Mouse (Mus musculus) embryonic facial prominence, embryonic 13.5 days (tissue): ENCODE results near the gene Sapcd1. TPM values are rescaled to one million over a fixed set of nuclear protein-coding genes. Genes with fewer than 3 reads are reported as not detected.
A peak's percentile ranks its signal among the peaks of the same experiment; 100 is the strongest.

ENCODE experiments used
- ATAC-seq: fragments of 200-750 bp; cut with Nextera tagmentation; 2 replicates; pipeline ENCODE4 v1.8.0; 2017; ENCODE audit warnings: low read depth; ENCODE audit not compliant: insufficient number of reproducible peaks, insufficient read depth, low FRiP score, low TSS enrichment
- H3K27ac ChIP-seq: fragments of 300-500 bp; sonication (generic); 2 replicates; pipeline ENCODE4 v1.5.1; 2015; ENCODE audit warnings: moderate library complexity, mild to moderate bottlenecking, inconsistent platforms
- H3K27me3 ChIP-seq: fragments of 300-500 bp; sonication (generic); 2 replicates; pipeline ENCODE4 v1.6.1; 2015; ENCODE audit warnings: mild to moderate bottlenecking, inconsistent platforms
- H3K36me3 ChIP-seq: fragments of 300-500 bp; sonication (generic); 2 replicates; pipeline ENCODE4 v1.6.1; 2015; ENCODE audit warnings: mild to moderate bottlenecking, inconsistent platforms
- H3K4me1 ChIP-seq: fragments of 300-500 bp; sonication (generic); 2 replicates; pipeline ENCODE4 v1.6.1; 2015; ENCODE audit warnings: inconsistent platforms
- H3K4me2 ChIP-seq: fragments of 300-500 bp; sonication (generic); 2 replicates; pipeline ENCODE4 v1.6.1; 2015; ENCODE audit warnings: moderate library complexity, mild to moderate bottlenecking, inconsistent platforms
- H3K4me3 ChIP-seq: fragments of 300-500 bp; sonication (generic); 2 replicates; pipeline ENCODE4 v1.5.1; 2015; ENCODE audit warnings: mild to moderate bottlenecking, inconsistent platforms
- H3K9ac ChIP-seq: fragments of 300-500 bp; sonication (generic); 2 replicates; pipeline ENCODE4 v1.6.1; 2015; ENCODE audit warnings: mild to moderate bottlenecking, inconsistent platforms
- H3K9me3 ChIP-seq: fragments of 300-500 bp; sonication (generic); 2 replicates; pipeline ENCODE4 v1.6.1; 2016; ENCODE audit warnings: inconsistent platforms
- WGBS: fragments of 180-500 bp; shearing (Covaris S2); methylation state at CpG from one replicate; pipeline ENCODE4 v1.1.7; 2015; ENCODE audit warnings: mixed read lengths; 5-methylcytosine and 5-hydroxymethylcytosine counted together
- polyA plus RNA-seq: library from polyadenylated mRNA; unstranded; fragments of >200 nt; fragmentation: Nextera tagmentation; extraction: Ambion mirVana; gene quantifications from 2 replicates; pipeline ENCODE4 v1.2.1, GENCODE M21; 2015

The Sapcd1 gene
- polyA plus RNA-seq, 1 experiment from 2014 or later: 19.5 TPM

DNA sequence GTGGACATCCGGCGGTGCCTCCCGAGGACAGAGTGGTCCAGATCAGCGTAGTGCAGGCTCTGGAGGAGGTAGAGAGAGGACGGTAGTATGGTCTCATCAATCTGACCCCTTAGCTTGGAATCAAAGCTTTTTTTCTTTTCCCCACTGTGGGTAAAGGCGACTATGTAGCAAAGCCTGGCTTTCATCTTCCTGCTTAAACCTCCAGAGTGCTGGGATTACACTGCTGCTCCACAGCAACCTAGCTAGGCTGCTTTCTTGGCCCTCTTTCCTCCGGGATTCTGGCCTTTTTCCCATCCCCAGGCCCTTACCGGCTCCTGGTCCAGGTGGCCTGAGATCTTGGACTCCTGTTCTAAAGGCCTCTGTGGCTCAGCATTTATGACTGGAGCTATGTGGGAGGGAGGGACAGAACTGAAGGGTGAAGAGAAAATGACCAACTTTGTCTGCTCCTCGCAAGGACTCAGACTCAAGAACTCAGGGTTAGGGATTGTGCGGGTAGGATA lies 36.6 kb upstream of the Sapcd1 start:
- WGBS: 27% methylated on average over 10 of the region's 10 CpGs
- Histone ChIP-seq H3K9me3 (no peaks in the 10 kb centered on the region), H3K4me2 (peak overlapping the region; percentile 66), H3K4me3 (peak overlapping the region; percentile 41), H3K27ac (peak overlapping the region; percentile 45; the same call in 1 of the 2 replicates), H3K4me1 (peaks cover 34% of the 10 kb centered on the region), H3K36me3 (peaks cover 32% of the 10 kb centered on the region), H3K9ac (peak overlapping the region; percentile 58; the same call in 1 of the 2 replicates), H3K27me3 (peaks cover 56% of the 10 kb centered on the region)
- ATAC-seq: no peak

- 98% methylated on average over 3 of the region's 3 CpGs for WGBS
- no peaks in the 10 kb centered on the region for H3K9me3 ChIP-seq
- no peak overlapping the region for H3K9ac ChIP-seq
- no peak overlapping the region for H3K4me3 ChIP-seq
- peaks cover 37% of the 10 kb centered on the region for H3K4me1 ChIP-seq
- peaks cover 51% of the 10 kb centered on the region for H3K27me3 ChIP-seq
- ATAC-seq: no peak
- H3K4me2 ChIP-seq: no peak overlapping the region
- no peak overlapping the region for H3K27ac ChIP-seq
- H3K36me3 ChIP-seq: peaks cover 34% of the 10 kb centered on the region
Measured at GRCm38 (mm10) chr17:35063466-35063865, 35.6 kb upstream of the Sapcd1 start.

DNA sequence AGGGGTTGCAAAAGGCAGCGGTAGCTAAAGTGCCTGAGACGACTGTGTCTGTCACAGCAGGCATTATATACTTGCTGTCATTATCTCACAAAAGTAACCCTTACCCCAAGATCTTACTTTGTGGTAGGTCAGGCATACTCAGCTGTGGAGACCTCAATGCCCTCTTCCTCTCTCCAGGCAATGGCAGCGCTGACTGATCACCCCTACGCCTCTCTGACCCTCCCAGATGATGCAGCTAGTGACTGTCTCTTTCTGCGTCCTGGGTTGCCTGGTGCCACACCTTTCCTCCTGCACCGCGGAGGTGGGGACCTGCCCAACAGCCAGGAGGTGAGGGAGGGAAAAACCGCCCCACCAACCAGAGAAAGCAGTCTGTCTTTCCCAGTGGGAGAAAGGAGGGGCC lies 33.5 kb upstream of the Sapcd1 start:
- Histone ChIP-seq H3K27me3 (peaks cover 31% of the 10 kb centered on the region), H3K27ac (no peak overlapping the region), H3K9me3 (no peaks in the 10 kb centered on the region), H3K4me3 (peak overlapping the region; percentile 76), H3K9ac (no peak overlapping the region), H3K4me1 (peaks cover 37% of the 10 kb centered on the region), H3K4me2 (peak overlapping the region; percentile 96), H3K36me3 (peaks cover 54% of the 10 kb centered on the region)
- ATAC-seq: no peak
- 83% methylated on average over 8 of the region's 8 CpGs for WGBS

DNA sequence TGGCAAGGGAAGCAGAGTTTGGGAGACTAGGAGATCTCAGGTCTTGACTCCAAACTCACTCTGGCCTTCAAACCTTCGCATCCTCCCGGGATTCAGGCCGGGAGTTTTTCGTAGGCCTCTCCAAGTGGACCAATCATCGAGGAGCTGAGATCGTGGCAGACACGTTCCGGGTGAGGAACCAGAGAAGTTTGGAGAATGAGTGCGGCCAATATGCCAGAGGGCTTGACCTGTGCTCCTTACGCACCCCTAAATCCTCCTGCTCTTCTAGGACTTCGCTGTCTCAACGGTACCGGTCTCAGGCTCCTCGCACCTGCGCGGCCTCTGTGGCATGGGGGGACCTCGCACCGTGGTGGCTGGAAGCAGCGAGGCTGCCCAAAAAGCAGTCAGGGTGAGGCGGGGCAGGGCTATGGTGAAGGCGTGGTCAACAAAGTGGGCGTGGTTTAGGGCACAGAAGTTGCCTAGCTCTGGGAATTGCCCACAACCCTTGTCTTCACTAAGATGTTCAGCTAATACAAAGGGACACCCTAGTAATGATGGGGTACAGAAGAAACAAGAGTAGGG lies 33.0 kb upstream of the Sapcd1 start:
- no peak for ATAC-seq
- Histone ChIP-seq H3K27ac (no peak overlapping the region; the same call in 1 of the 2 replicates), H3K9ac (peak overlapping the region; percentile 83), H3K36me3 (peaks cover 59% of the 10 kb centered on the region), H3K4me3 (peak overlapping the region; percentile 76), H3K27me3 (peaks cover 26% of the 10 kb centered on the region), H3K4me2 (peak overlapping the region; percentile 96), H3K4me1 (peaks cover 37% of the 10 kb centered on the region), H3K9me3 (no peaks in the 10 kb centered on the region)
- 57% methylated on average over 22 of the region's 22 CpGs for WGBS

GRCm38 (mm10) chr17:35060071-35060470 lies 32.3 kb upstream of the Sapcd1 start:
- Histone ChIP-seq H3K4me3 (peak overlapping the region; percentile 76), H3K9ac (peak overlapping the region; percentile 83), H3K27me3 (peaks cover 18% of the 10 kb centered on the region), H3K9me3 (no peaks in the 10 kb centered on the region), H3K4me1 (peaks cover 31% of the 10 kb centered on the region), H3K36me3 (peaks cover 67% of the 10 kb centered on the region), H3K27ac (peak overlapping the region; percentile 44; the same call in 1 of the 2 replicates), H3K4me2 (peak overlapping the region; percentile 96)
- ATAC-seq: no peak
- 24% methylated on average over 14 of the region's 14 CpGs for WGBS

GRCm38 (mm10) chr17:35058911-35059892 lies 31.4 kb upstream of the Sapcd1 start, which contains the start of gene Ddah2:
Gene Ddah2 (plus strand): TSS chr17:35059035.
- peak within 1 kb of the TSS; percentile 76 for H3K4me3 ChIP-seq

GRCm38 (mm10) chr17:35058316-35058715 lies 30.5 kb upstream of the Sapcd1 start:
- 59% methylated on average over 9 of the region's 9 CpGs for WGBS
- peaks cover 80% of the 10 kb centered on the region for H3K36me3 ChIP-seq

More at GRCm38 (mm10) chr17:35058911-35059892, 31.4 kb upstream of the Sapcd1 start, which contains the start of gene Ddah2:
- Histone ChIP-seq H3K9ac (peak within 1 kb of the TSS; percentile 83), H3K9me3 (no peaks in the 10 kb centered on the region), H3K4me1 (peaks cover 22% of the 10 kb centered on the region), H3K27ac (peak within 1 kb of the TSS; percentile 92), H3K27me3 (peaks cover 10% of the 10 kb centered on the region; the same call in 1 of the 2 replicates), H3K36me3 (peaks cover 73% of the 10 kb centered on the region), H3K4me2 (peak within 1 kb of the TSS; percentile 96)
- under 1% methylated on average over 57 of the region's 57 CpGs for WGBS
- peak; percentile 86 for ATAC-seq

DNA sequence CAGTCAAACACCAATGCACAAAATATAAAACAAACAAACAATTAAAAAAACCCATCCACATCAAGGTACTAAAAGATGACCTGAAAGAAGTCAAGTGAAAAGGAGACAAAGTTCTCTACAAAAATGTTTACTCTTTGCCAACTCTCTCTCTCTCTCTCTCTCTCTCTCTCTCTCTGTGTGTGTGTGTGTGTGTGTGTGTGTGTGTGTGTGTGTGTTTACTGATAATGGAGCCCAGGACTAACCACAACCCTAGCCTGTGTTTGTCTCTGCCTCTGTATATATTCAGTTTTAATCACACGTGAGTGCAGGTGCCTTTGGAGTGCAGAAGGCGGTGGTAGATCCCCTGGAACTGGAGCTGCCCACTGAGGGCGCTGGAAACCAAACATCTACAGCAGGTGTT lies 29.3 kb upstream of the Sapcd1 start:
- Histone ChIP-seq H3K27me3 (no peaks in the 10 kb centered on the region), H3K9me3 (no peaks in the 10 kb centered on the region), H3K36me3 (peaks cover 79% of the 10 kb centered on the region), H3K9ac (no peak overlapping the region), H3K27ac (no peak overlapping the region), H3K4me3 (no peak overlapping the region), H3K4me1 (peaks cover 29% of the 10 kb centered on the region), H3K4me2 (no peak overlapping the region)
- WGBS: 81% methylated on average over 3 of the region's 3 CpGs
- no peak for ATAC-seq

More at GRCm38 (mm10) chr17:35058316-35058715, 30.5 kb upstream of the Sapcd1 start:
- ATAC-seq: no peak
- no peaks in the 10 kb centered on the region for H3K9me3 ChIP-seq
- H3K27ac ChIP-seq: peak overlapping the region; percentile 92
- peak overlapping the region; percentile 83; the same call in 1 of the 2 replicates for H3K9ac ChIP-seq
- H3K4me1 ChIP-seq: peaks cover 20% of the 10 kb centered on the region
- peak overlapping the region; percentile 76; the same call in 1 of the 2 replicates for H3K4me3 ChIP-seq
- H3K27me3 ChIP-seq: peaks cover under 1% of the 10 kb centered on the region; the same call in 1 of the 2 replicates
- peak overlapping the region; percentile 96 for H3K4me2 ChIP-seq

GRCm38 (mm10) chr17:35055691-35056495 lies 28.1 kb upstream of the Sapcd1 start:
- peaks cover 30% of the 10 kb centered on the region for H3K4me1 ChIP-seq
- no peak overlapping the region for H3K4me3 ChIP-seq
- no peaks in the 10 kb centered on the region for H3K27me3 ChIP-seq
- H3K9me3 ChIP-seq: no peaks in the 10 kb centered on the region
- ATAC-seq: no peak
- H3K4me2 ChIP-seq: no peak overlapping the region
- no peak overlapping the region for H3K9ac ChIP-seq
- WGBS: 92% methylated on average over 7 of the region's 7 CpGs
- no peak overlapping the region for H3K27ac ChIP-seq
- H3K36me3 ChIP-seq: peaks cover 68% of the 10 kb centered on the region

GRCm38 (mm10) chr17:35052271-35052798 lies 24.5 kb upstream of the Sapcd1 start:
- Histone ChIP-seq H3K27me3 (no peaks in the 10 kb centered on the region), H3K4me1 (peaks cover 41% of the 10 kb centered on the region), H3K9ac (peak overlapping the region; percentile 89), H3K4me2 (peak overlapping the region; percentile 92), H3K36me3 (peaks cover 48% of the 10 kb centered on the region), H3K27ac (peak overlapping the region; percentile 99), H3K9me3 (no peaks in the 10 kb centered on the region), H3K4me3 (peak overlapping the region; percentile 67)
- WGBS: 78% methylated on average over 12 of the region's 12 CpGs
- no peak for ATAC-seq
